Mouse (Mus musculus) stomach, postnatal 0 days (tissue): ENCODE results near the gene Pgpep1.

Experiments
- CTCF ChIP-seq: IDR thresholded peaks from 2 replicates; pipeline ENCODE4 v1.5.1; 2016; ENCODE audit warnings: antibody characterized with exemption, low read depth, mild to moderate bottlenecking, moderate library complexity
- EP300 ChIP-seq: optimal IDR thresholded peaks from 2 replicates; pipeline ENCODE3; 2016; ENCODE audit warnings: antibody characterized with exemption

GRCm38 (mm10) chr8:70644065-70644464 is 16.1 kb downstream of the Pgpep1 start:
- TF ChIP-seq CTCF (peak; percentile 51), EP300 (no peak)
